Mouse (Mus musculus) layer of hippocampus, adult 9-10 months (tissue): ENCODE measurements around the gene Slf2.

Experiments used
- DNase-seq: peaks from one replicate; pipeline ENCODE4 v3.0.0; 2022; ENCODE audit warnings: low spot score

Slf2 gene

GRCm38 (mm10) chr19:45030746-45031693 is 100.1 kb downstream of the Slf2 start:
- DNase-seq: no peak

DNA sequence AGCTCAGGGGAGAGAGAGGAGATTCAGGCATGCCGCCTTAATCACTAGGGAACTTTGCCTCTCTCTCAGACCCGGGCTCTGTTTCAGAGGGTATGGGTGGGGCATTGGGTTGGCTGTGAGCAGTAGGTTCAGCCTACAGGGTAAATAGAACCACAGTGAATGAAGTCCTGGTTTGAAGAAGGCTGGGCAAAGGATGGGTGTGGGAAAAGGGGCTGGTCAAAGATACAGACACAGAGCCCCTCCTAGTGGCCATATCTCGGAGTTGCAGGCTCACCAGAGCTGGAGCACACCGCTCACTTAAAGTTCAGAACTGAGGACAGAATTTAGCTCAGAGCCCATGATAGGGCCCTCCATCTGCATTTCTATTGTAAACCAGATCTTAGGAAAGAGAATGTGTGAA is 100.8 kb downstream of the Slf2 start:
- DNase-seq: no peak
